Mouse (Mus musculus): ENCODE results near the gene Uchl5.
A peak's percentile ranks its signal among the peaks of the same experiment; 100 is the strongest.

Uchl5 gene

GRCm38 (mm10) chr1:143776446-143777411, at the start of gene Uchl5, which contains the start of gene Trove2:
TSS of gene Uchl5 (plus strand) at chr1:143777272.
TSS of gene Trove2 (minus strand) at chr1:143777068.
- DNase-seq (ENCODE audit: inconsistent ontology term) = peak; percentile 99

GRCm38 (mm10) chr1:143727701-143728445, 49.2 kb upstream of the Uchl5 start:
- no peak for DNase-seq (ENCODE audit: inconsistent ontology term)

- DNase-seq (ENCODE audit: inconsistent ontology term) = peak; percentile 6
Observed at GRCm38 (mm10) chr1:143730899-143731298, 46.2 kb upstream of the Uchl5 start.

- DNase-seq (ENCODE audit: inconsistent ontology term) = no peak
Observed at GRCm38 (mm10) chr1:143731691-143732090, 45.4 kb upstream of the Uchl5 start.

- DNase-seq (ENCODE audit: inconsistent ontology term) = no peak
Observed at GRCm38 (mm10) chr1:143733914-143734410, 43.1 kb upstream of the Uchl5 start.

GRCm38 (mm10) chr1:143738811-143739210, 38.3 kb upstream of the Uchl5 start:
- DNase-seq (ENCODE audit: inconsistent ontology term) = peak; percentile 5

GRCm38 (mm10) chr1:143739361-143740350, 37.4 kb upstream of the Uchl5 start:
- peak; percentile 90 for DNase-seq (ENCODE audit: inconsistent ontology term)

GRCm38 (mm10) chr1:143740581-143740980, 36.5 kb upstream of the Uchl5 start:
- no peak for DNase-seq (ENCODE audit: inconsistent ontology term)

- DNase-seq (ENCODE audit: inconsistent ontology term) = no peak
Observed at GRCm38 (mm10) chr1:143741331-143741730, 35.7 kb upstream of the Uchl5 start.

- DNase-seq (ENCODE audit: inconsistent ontology term) = peak; percentile 5
Observed at GRCm38 (mm10) chr1:143742186-143742585, 34.9 kb upstream of the Uchl5 start.

GRCm38 (mm10) chr1:143745871-143746270, 31.2 kb upstream of the Uchl5 start:
- no peak for DNase-seq (ENCODE audit: inconsistent ontology term)

- no peak for DNase-seq (ENCODE audit: inconsistent ontology term)
Observed at GRCm38 (mm10) chr1:143762159-143762558, 14.9 kb upstream of the Uchl5 start.

- DNase-seq (ENCODE audit: inconsistent ontology term) = no peak
Observed at GRCm38 (mm10) chr1:143764443-143764842, 12.6 kb upstream of the Uchl5 start.

GRCm38 (mm10) chr1:143765801-143766200, 11.3 kb upstream of the Uchl5 start:
- no peak for DNase-seq (ENCODE audit: inconsistent ontology term)

- DNase-seq (ENCODE audit: inconsistent ontology term) = no peak
Observed at GRCm38 (mm10) chr1:143766238-143766637, 10.8 kb upstream of the Uchl5 start.

- peak; percentile 14 for DNase-seq (ENCODE audit: inconsistent ontology term)
Observed at GRCm38 (mm10) chr1:143770444-143771109, 6.5 kb upstream of the Uchl5 start.

GRCm38 (mm10) chr1:143773082-143773481, 4.0 kb upstream of the Uchl5 start:
- no peak for DNase-seq (ENCODE audit: inconsistent ontology term)

GRCm38 (mm10) chr1:143773909-143774308, 3.2 kb upstream of the Uchl5 start:
- peak; percentile 71 for DNase-seq (ENCODE audit: inconsistent ontology term)

GRCm38 (mm10) chr1:143777558-143778218, 616 bp downstream of the Uchl5 start:
- no peak for DNase-seq (ENCODE audit: inconsistent ontology term)

Data from Muller cell, postnatal 12 days (primary cell).